Mouse (Mus musculus) MEL (cell line): ENCODE data around the gene Gnl1. TPM values are rescaled to one million over a fixed set of nuclear protein-coding genes. Genes with fewer than 3 reads are reported as not detected.

Experiments used
- DNase-seq: peaks from one replicate; pipeline ENCODE4 v3.0.0; 2011; ENCODE audit warnings: low read depth, low spot score
- H3K27ac ChIP-seq: 2 replicates; pipeline ENCODE4 v1.5.1; 2012; ENCODE audit warnings: low read depth, mild to moderate bottlenecking, control low read depth, low read length, moderate library complexity; ENCODE audit not compliant: control insufficient read depth
- H3K27me3 ChIP-seq, 2 experiments: fragments of 150-350 bp in 1 of 2; sonication (generic) in 1 of 2; 2 replicates each; pipeline ENCODE4 v1.6.1; 2012; ENCODE audit warnings: low read length in 2 of 2, mild to moderate bottlenecking in 2 of 2, improper control_type of control experiment in 1 of 2, moderate library complexity in 1 of 2; ENCODE audit not compliant: insufficient read depth in 2 of 2, control insufficient read depth in 1 of 2
- H3K36me3 ChIP-seq, 2 experiments: 2 replicates each; pipeline ENCODE4 v1.6.1; 2012 to 2014; ENCODE audit warnings: low read length in 2 of 2, improper control_type of control experiment in 1 of 2, inconsistent platforms in 1 of 2, mild to moderate bottlenecking in 1 of 2; ENCODE audit not compliant: insufficient read depth in 2 of 2, control insufficient read depth in 1 of 2
- H3K4me1 ChIP-seq, 2 experiments: fragments of 150-350 bp in 1 of 2; sonication (generic) in 1 of 2; 2 replicates each; pipeline ENCODE4 v1.6.1; 2012; ENCODE audit warnings: low read length in 2 of 2, improper control_type of control experiment in 1 of 2, mild to moderate bottlenecking in 1 of 2; ENCODE audit not compliant: insufficient read depth in 2 of 2, control insufficient read depth in 1 of 2
- H3K4me3 ChIP-seq, 2 experiments: fragments of 150-350 bp in 1 of 2; sonication (generic) in 1 of 2; 2 replicates each; pipeline ENCODE4 v1.5.1; 2012; ENCODE audit warnings: low read depth in 2 of 2, low read length in 2 of 2, mild to moderate bottlenecking in 2 of 2, moderate library complexity in 2 of 2, control low read depth in 1 of 2, improper control_type of control experiment in 1 of 2; ENCODE audit not compliant: control insufficient read depth in 1 of 2, insufficient read depth in 1 of 2
- H3K79me2 ChIP-seq: 2 replicates; pipeline ENCODE4 v1.6.1; 2012; ENCODE audit warnings: mild to moderate bottlenecking, low read length, moderate library complexity; ENCODE audit not compliant: control insufficient read depth, poor library complexity, insufficient read depth
- H3K9ac ChIP-seq: 2 replicates; pipeline ENCODE4 v1.6.1; 2012; ENCODE audit warnings: low read depth, mild to moderate bottlenecking, control low read depth, low read length, moderate library complexity; ENCODE audit not compliant: control insufficient read depth, poor library complexity, severe bottlenecking
- H3K9me3 ChIP-seq: fragments of 150-350 bp; sonication (generic); replicated peaks from 2 replicates; pipeline ENCODE4 v1.6.1; 2012; ENCODE audit warnings: mild to moderate bottlenecking, low read length, improper control_type of control experiment, moderate library complexity; ENCODE audit not compliant: insufficient read depth
- BHLHE40 ChIP-seq: IDR thresholded peaks from 2 replicates; pipeline ENCODE4 v1.6.1; 2012; ENCODE audit warnings: low read depth, mild to moderate bottlenecking, inconsistent platforms, low read length, improper control_type of control experiment, borderline replicate concordance
- CTCF ChIP-seq, 3 experiments: IDR thresholded peaks in 2 of 3; conservative IDR thresholded peaks in 1 of 3; 2 replicates each; pipeline ENCODE4 v1.5.1; 2011 to 2012; ENCODE audit warnings: low read length in 3 of 3, low read depth in 2 of 3, mild to moderate bottlenecking in 2 of 3, improper control_type of control experiment in 1 of 3, inconsistent platforms in 1 of 3, mixed read lengths in 1 of 3, moderate library complexity in 1 of 3; ENCODE audit not compliant: control insufficient read depth in 1 of 3, insufficient read depth in 1 of 3, poor library complexity in 1 of 3, severe bottlenecking in 1 of 3
- EP300 ChIP-seq, 2 experiments: IDR thresholded peaks; 2 replicates each; pipeline ENCODE4 v1.6.1; 2011; ENCODE audit warnings: improper control_type of control experiment in 2 of 2, low read length in 2 of 2, low read depth in 1 of 2, mild to moderate bottlenecking in 1 of 2
- ETS1 ChIP-seq: IDR thresholded peaks from 2 replicates; pipeline ENCODE4 v1.6.1; 2012; ENCODE audit warnings: low read depth, mild to moderate bottlenecking, inconsistent platforms, low read length, improper control_type of control experiment, moderate library complexity
- GABPA ChIP-seq: IDR thresholded peaks from 2 replicates; pipeline ENCODE4 v1.6.1; 2012; ENCODE audit warnings: low read depth, mild to moderate bottlenecking, inconsistent platforms, low read length, improper control_type of control experiment, moderate library complexity
- GATA1 ChIP-seq: IDR thresholded peaks from 2 replicates; pipeline ENCODE4 v1.6.1; 2011; ENCODE audit warnings: low read depth, low read length, improper control_type of control experiment
- HCFC1 ChIP-seq: IDR thresholded peaks from 2 replicates; pipeline ENCODE4 v1.6.1; 2012; ENCODE audit warnings: low read depth, mild to moderate bottlenecking, inconsistent platforms, low read length, improper control_type of control experiment, moderate library complexity
- JUND ChIP-seq: IDR thresholded peaks from 2 replicates; pipeline ENCODE4 v1.6.1; 2011; ENCODE audit warnings: low read depth, mild to moderate bottlenecking, improper control_type of control experiment, low read length
- MAFK ChIP-seq: IDR thresholded peaks from 2 replicates; pipeline ENCODE4 v1.6.1; 2011; ENCODE audit warnings: low read depth, mild to moderate bottlenecking, low read length, improper control_type of control experiment, borderline replicate concordance
- MAX ChIP-seq: IDR thresholded peaks from 2 replicates; pipeline ENCODE4 v1.6.1; 2011; ENCODE audit warnings: low read length, improper control_type of control experiment
- MEF2A ChIP-seq: IDR thresholded peaks from 2 replicates; pipeline ENCODE4 v1.6.1; 2014; ENCODE audit warnings: low read depth, mild to moderate bottlenecking, inconsistent platforms, low read length, improper control_type of control experiment; ENCODE audit not compliant: poor library complexity, insufficient replicate concordance, severe bottlenecking; ENCODE audit errors: extremely low read depth
- MYC ChIP-seq: IDR thresholded peaks from 2 replicates; pipeline ENCODE4 v1.6.1; 2011; ENCODE audit warnings: low read depth, mild to moderate bottlenecking, low read length, improper control_type of control experiment, moderate library complexity
- POLR2A ChIP-seq, 2 experiments: IDR thresholded peaks; 2 replicates each; pipeline ENCODE4 v1.6.1; 2011 to 2012; ENCODE audit warnings: low read length in 2 of 2, mild to moderate bottlenecking in 2 of 2, control low read depth in 1 of 2, improper control_type of control experiment in 1 of 2, low read depth in 1 of 2, moderate library complexity in 1 of 2; ENCODE audit not compliant: control insufficient read depth in 1 of 2, insufficient read depth in 1 of 2, poor library complexity in 1 of 2
- POLR2AphosphoS2 ChIP-seq: IDR thresholded peaks from 2 replicates; pipeline ENCODE4 v1.6.1; 2011; ENCODE audit warnings: low read length, improper control_type of control experiment
- SMC3 ChIP-seq: IDR thresholded peaks from 2 replicates; pipeline ENCODE4 v1.6.1; 2011; ENCODE audit warnings: low read depth, low read length, improper control_type of control experiment
- TAL1 ChIP-seq: IDR thresholded peaks from 2 replicates; pipeline ENCODE4 v1.6.1; 2012; ENCODE audit warnings: mild to moderate bottlenecking, inconsistent platforms, low read length, moderate library complexity, mixed read lengths
- USF1 ChIP-seq: IDR thresholded peaks from 2 replicates; pipeline ENCODE4 v1.6.1; 2014; ENCODE audit warnings: low read depth, mild to moderate bottlenecking, inconsistent platforms, low read length, improper control_type of control experiment, moderate library complexity
- ZKSCAN1 ChIP-seq: IDR thresholded peaks from 2 replicates; pipeline ENCODE4 v1.6.1; 2012; ENCODE audit warnings: low read depth, mild to moderate bottlenecking, inconsistent platforms, low read length, improper control_type of control experiment, moderate library complexity
- ZNF384 ChIP-seq: IDR thresholded peaks from 2 replicates; pipeline ENCODE4 v1.6.1; 2012; ENCODE audit warnings: low read depth, mild to moderate bottlenecking, inconsistent platforms, low read length, improper control_type of control experiment
- polyA plus RNA-seq, 2 experiments: library from polyadenylated mRNA; stranded (reverse) in 1 of 2; unstranded in 1 of 2; fragments of >175 nt in 1 of 2; fragments of >200 nt in 1 of 2; gene quantifications; 2 replicates each; pipeline versions ENCODE4 v1.2.1 to v1.2.4; 2012; ENCODE audit warnings: low replicate concordance in 2 of 2, low read depth in 1 of 2; ENCODE audit not compliant: insufficient read length in 2 of 2, insufficient read depth in 1 of 2, missing spikeins in 1 of 2
- total RNA-seq: library from RNA; depleted of rRNA; stranded (reverse); fragments of 300-350 nt; gene quantifications from 2 replicates; pipeline ENCODE4 v1.2.3, GENCODE M21; 2012

Gene Gnl1
- total and polyA plus RNA-seq, 3 experiments = 57.1 to 98.5 TPM; not detected in 1

- no peak overlapping the region for H3K4me3 ChIP-seq
- peak overlapping the region; percentile 98 for H3K27ac ChIP-seq
- H3K36me3 ChIP-seq = peaks cover 4 to 50% of the 10 kb centered on the region in 2 experiments
- DNase-seq = peak; percentile 84
- TF ChIP-seq POLR2A (IDR thresholded peaks at IDR 0.05; ENCODE audit: control insufficient read depth in 1 of 2, insufficient read depth in 1 of 2, low read depth in 1 of 2, low read length in 2 of 2, poor library complexity in 1 of 2) (no peak), GATA1 (0 out of 2 replicates have a peak, but pooled peaks have one; percentile 35), BHLHE40 (peak; percentile 37; the same call in 1 of the 2 replicates), MAX (peak; percentile 47; the same call in 1 of the 2 replicates), ZNF384 (peak; percentile 76), MYC (0 out of 2 replicates have a peak, but pooled peaks have one; percentile 55), CTCF (IDR thresholded peaks at IDR 0.05 in 2 of 3, conservative IDR thresholded peaks at IDR 0.05 in 1 of 3; ENCODE audit: control insufficient read depth in 1 of 3, insufficient read depth in 1 of 3, low read depth in 2 of 3, low read length in 3 of 3, poor library complexity in 1 of 3, severe bottlenecking in 1 of 3) (no peak), HCFC1 (no peak), MEF2A (no peak), ETS1 (peak; percentile 78), MAFK (no peak), JUND (no peak), EP300 (IDR thresholded peaks at IDR 0.05; ENCODE audit: low read depth in 1 of 2, low read length in 2 of 2) (peak in 1 of 2 experiments; percentile 55; a peak in 1 of 4 replicates), ZKSCAN1 (no peak), POLR2AphosphoS2 (no peak)
- peaks cover 60% of the 10 kb centered on the region for H3K79me2 ChIP-seq
- H3K9me3 ChIP-seq = no peaks in the 10 kb centered on the region
- no peaks in the 10 kb centered on the region for H3K27me3 ChIP-seq
- H3K9ac ChIP-seq = peak overlapping the region; percentile 49
- peaks cover 26 to 43% of the 10 kb centered on the region in 2 experiments for H3K4me1 ChIP-seq
Measured at GRCm38 (mm10) chr17:36000349-36000748, 20.7 kb downstream of the Gnl1 start.

GRCm38 (mm10) chr17:36001121-36001897 lies 21.7 kb downstream of the Gnl1 start:
- TF ChIP-seq GABPA = no peak
- peak; percentile 10; the same call in 1 of the 2 replicates for TF ChIP-seq MYC
- peak; percentile 60 for TF ChIP-seq MAX
- TF ChIP-seq USF1 = peak; percentile 56; the same call in 1 of the 2 replicates
- no peak for TF ChIP-seq SMC3
- TF ChIP-seq TAL1 = no peak
- Histone ChIP-seq H3K36me3 (peaks cover 10 to 55% of the 10 kb centered on the region in 2 experiments), H3K79me2 (peaks cover 61% of the 10 kb centered on the region), H3K4me3 (no peak overlapping the region), H3K4me1 (peaks cover 33 to 52% of the 10 kb centered on the region in 2 experiments), H3K27ac (peak overlapping the region; percentile 98), H3K27me3 (no peaks in the 10 kb centered on the region), H3K9me3 (no peaks in the 10 kb centered on the region), H3K9ac (peak overlapping the region; percentile 49)
- peak; percentile 87 for DNase-seq
